Mouse (Mus musculus): ENCODE measurements around the gene Pgrmc2. TPM values are rescaled to one million over a fixed set of nuclear protein-coding genes. Genes with fewer than 3 reads are reported as not detected.

The Pgrmc2 gene
- total and polyA plus RNA-seq, 3 experiments: 18.5 to 50.4 (median 31.6) TPM

DNA sequence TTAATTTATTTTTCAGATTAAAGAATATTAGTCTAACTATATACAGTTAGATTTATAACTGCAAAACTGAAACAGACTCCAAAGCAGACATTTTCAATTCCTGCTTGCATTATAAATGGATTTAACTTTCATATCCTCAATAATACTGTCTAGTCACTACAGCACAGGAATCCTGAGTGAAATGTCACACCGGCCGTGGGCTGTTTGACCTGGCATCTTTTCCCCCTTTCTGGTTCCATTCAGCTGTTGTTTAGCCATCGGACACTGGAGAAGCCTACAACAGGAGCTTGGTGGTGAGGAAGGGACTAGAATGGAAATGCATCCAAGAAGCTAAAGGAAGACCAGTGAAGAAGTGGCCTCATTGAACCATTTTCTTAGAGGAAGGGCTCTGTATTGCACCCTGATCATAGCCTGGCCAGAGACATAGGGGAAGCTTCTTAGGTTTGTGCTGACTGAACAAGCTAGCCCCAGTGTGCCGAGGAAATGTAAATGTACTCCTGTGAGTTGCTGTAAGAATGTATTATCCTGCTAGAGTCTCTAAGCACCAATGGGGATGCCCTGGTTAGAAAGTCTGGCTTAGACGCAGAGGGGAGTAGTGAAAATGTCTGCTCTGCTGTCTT lies 44.4 kb downstream of the Pgrmc2 start:
- dilution Hi-C loops (cut with MboI; ENCODE audit: extremely low pct_ligation_motif_present, extremely low pct_unique_long_range_greater_than_20kb, low sequenced_read_pairs): no loop called here
- H3K4me1 ChIP-seq (ENCODE audit: control insufficient read depth in 1 of 2, insufficient read depth in 2 of 2): 0 out of 4 replicates have a peak, but pooled peaks cover 0 to 3% of the 10 kb centered on the region in 2 experiments
- H3K4me2 ChIP-seq (ENCODE audit: insufficient read depth, low read depth, poor library complexity, severe bottlenecking): no peak overlapping the region
- in situ Hi-C loops (cut with MboI; ENCODE audit: low pct_ligation_motif_present, low pct_unique_long_range_greater_than_20kb, low sequenced_read_pairs): no loop called here
- H3K27me3 ChIP-seq (replicated peaks): no peaks in the 10 kb centered on the region
- H3K27ac ChIP-seq (ENCODE audit: insufficient read depth, low read depth): no peak overlapping the region
- H3K79me2 ChIP-seq (replicated peaks; ENCODE audit: control insufficient read depth, extremely low read depth, insufficient read depth, poor library complexity, severe bottlenecking): no peaks in the 10 kb centered on the region
- no peaks in the 10 kb centered on the region for H3K9me3 ChIP-seq (replicated peaks; ENCODE audit: low read length)
- H3K4me3 ChIP-seq (replicated peaks in 1 of 3; ENCODE audit: low read depth in 2 of 3, low read length in 2 of 3, poor library complexity in 1 of 3): no peak overlapping the region
- no peak overlapping the region for H3K9ac ChIP-seq (ENCODE audit: insufficient read depth, low read depth)
- TF ChIP-seq IRF4 (IDR thresholded peaks at IDR 0.05; ENCODE audit: low read depth, low read length): no peak
- no peak for TF ChIP-seq JUND (conservative IDR thresholded peaks at IDR 0.05; ENCODE audit: low read depth, low read length)
- no peak for TF ChIP-seq SIN3A (IDR thresholded peaks at IDR 0.05; ENCODE audit: low read length)
- TF ChIP-seq HCFC1 (IDR thresholded peaks at IDR 0.05; ENCODE audit: low read depth, low read length): no peak
- no peak for DNase-seq (ENCODE audit: extremely low read depth)
- no peaks in the 10 kb centered on the region for H3K36me3 ChIP-seq (replicated peaks in 1 of 2; ENCODE audit: control insufficient read depth in 1 of 2, insufficient read depth in 1 of 2, low read length in 1 of 2)

DNA sequence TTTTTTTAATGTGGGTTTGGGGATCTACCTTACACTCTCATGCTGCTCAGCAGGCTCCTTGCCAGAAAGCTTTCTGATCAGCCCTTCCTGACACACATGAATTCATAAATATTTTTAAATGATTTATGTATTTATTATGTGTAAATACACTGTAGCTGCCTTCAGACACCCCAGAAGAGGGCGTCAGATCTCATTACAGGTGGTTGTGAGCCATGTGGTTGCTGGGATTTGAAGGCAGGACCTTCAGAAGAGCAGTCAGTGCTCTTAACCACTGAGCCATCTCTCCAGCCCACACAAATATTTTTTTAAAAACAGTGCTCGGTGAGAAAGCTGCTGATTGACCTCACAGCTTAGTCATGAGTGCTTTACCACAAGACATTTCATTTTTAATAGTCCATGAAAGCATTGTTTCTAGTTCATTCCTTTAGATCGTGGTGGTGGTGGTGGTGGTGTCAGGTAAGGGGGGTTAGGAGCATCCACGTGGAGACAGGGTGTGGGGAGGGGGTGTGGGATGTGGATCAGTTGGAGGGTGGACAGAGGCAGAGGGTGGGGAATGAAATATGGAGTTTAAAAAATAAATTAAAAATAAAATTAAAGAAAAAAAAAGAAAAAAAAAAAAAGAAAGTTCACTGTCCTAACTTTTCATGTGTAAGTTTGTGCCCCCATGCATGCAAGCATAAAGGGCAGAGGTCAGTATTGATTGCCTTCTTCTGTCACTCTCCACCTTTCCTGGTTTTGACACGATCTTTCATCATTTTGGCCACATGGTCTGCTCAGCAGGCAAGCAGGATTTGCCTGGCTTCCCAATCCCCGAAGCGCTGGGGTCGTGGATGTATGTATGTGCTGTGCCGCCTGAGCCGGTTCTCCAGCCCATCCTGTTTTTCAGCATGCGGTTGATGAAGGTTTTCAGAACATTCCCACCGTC lies 51.3 kb downstream of the Pgrmc2 start:
- Histone ChIP-seq H3K9me3 (replicated peaks; ENCODE audit: low read length) (no peaks in the 10 kb centered on the region), H3K4me3 (replicated peaks in 1 of 3; ENCODE audit: low read depth in 2 of 3, low read length in 2 of 3, poor library complexity in 1 of 3) (no peak overlapping the region), H3K4me2 (ENCODE audit: insufficient read depth, low read depth, poor library complexity, severe bottlenecking) (no peak overlapping the region), H3K27ac (ENCODE audit: insufficient read depth, low read depth) (no peak overlapping the region), H3K9ac (ENCODE audit: insufficient read depth, low read depth) (no peak overlapping the region), H3K4me1 (ENCODE audit: control insufficient read depth in 1 of 2, insufficient read depth in 2 of 2) (no peaks in the 10 kb centered on the region; a peak in 1 of 4 replicates), H3K27me3 (replicated peaks) (no peaks in the 10 kb centered on the region), H3K79me2 (replicated peaks; ENCODE audit: control insufficient read depth, extremely low read depth, insufficient read depth, poor library complexity, severe bottlenecking) (no peaks in the 10 kb centered on the region), H3K36me3 (replicated peaks in 1 of 2; ENCODE audit: control insufficient read depth in 1 of 2, insufficient read depth in 1 of 2, low read length in 1 of 2) (no peaks in the 10 kb centered on the region)
- in situ Hi-C loops (cut with MboI; ENCODE audit: low pct_ligation_motif_present, low pct_unique_long_range_greater_than_20kb, low sequenced_read_pairs): no loop called here
- TF ChIP-seq ZKSCAN1 (IDR thresholded peaks at IDR 0.05; ENCODE audit: borderline replicate concordance, low read depth, low read length): no peak
- TF ChIP-seq ZNF384 (IDR thresholded peaks at IDR 0.05; ENCODE audit: low read depth, low read length): no peak
- TF ChIP-seq TCF12 (IDR thresholded peaks at IDR 0.05; ENCODE audit: low read depth, low read length): no peak
- TF ChIP-seq GABPA (IDR thresholded peaks at IDR 0.05; ENCODE audit: insufficient replicate concordance, low read depth, low read length): no peak
- no peak for TF ChIP-seq CHD1 (IDR thresholded peaks at IDR 0.05; ENCODE audit: low read depth, low read length)
- no peak for DNase-seq (ENCODE audit: extremely low read depth)
- dilution Hi-C loops (cut with MboI; ENCODE audit: extremely low pct_ligation_motif_present, extremely low pct_unique_long_range_greater_than_20kb, low sequenced_read_pairs): no loop called here

DNA sequence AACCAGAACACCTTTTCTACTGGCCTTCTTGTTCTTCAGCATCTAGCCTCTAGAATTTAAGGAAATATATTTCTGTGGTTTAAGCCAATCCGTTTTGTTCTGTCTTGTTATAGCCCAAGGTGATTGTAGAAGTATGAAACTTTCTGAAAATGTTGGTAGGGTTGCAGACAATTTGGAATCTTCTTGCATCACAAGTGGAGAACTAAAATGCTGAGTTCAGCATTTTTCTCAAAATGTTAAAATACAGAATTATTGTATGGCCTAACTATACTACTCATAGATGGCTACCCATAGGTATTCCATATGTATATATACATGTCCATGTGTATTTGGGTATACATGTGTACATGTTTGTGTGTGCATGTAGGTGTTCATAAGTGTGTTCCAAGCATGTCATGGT lies 52.1 kb downstream of the Pgrmc2 start:
- Histone ChIP-seq H3K36me3 (replicated peaks in 1 of 2; ENCODE audit: control insufficient read depth in 1 of 2, insufficient read depth in 1 of 2, low read length in 1 of 2) (no peaks in the 10 kb centered on the region), H3K9me3 (replicated peaks; ENCODE audit: low read length) (no peaks in the 10 kb centered on the region), H3K4me1 (ENCODE audit: control insufficient read depth in 1 of 2, insufficient read depth in 2 of 2) (no peaks in the 10 kb centered on the region; a peak in 1 of 4 replicates), H3K9ac (ENCODE audit: insufficient read depth, low read depth) (no peak overlapping the region), H3K4me3 (replicated peaks in 1 of 3; ENCODE audit: low read depth in 2 of 3, low read length in 2 of 3, poor library complexity in 1 of 3) (no peak overlapping the region), H3K4me2 (ENCODE audit: insufficient read depth, low read depth, poor library complexity, severe bottlenecking) (no peak overlapping the region), H3K27ac (ENCODE audit: insufficient read depth, low read depth) (no peak overlapping the region), H3K79me2 (replicated peaks; ENCODE audit: control insufficient read depth, extremely low read depth, insufficient read depth, poor library complexity, severe bottlenecking) (no peaks in the 10 kb centered on the region), H3K27me3 (replicated peaks) (no peaks in the 10 kb centered on the region)
- dilution Hi-C loops (cut with MboI; ENCODE audit: extremely low pct_ligation_motif_present, extremely low pct_unique_long_range_greater_than_20kb, low sequenced_read_pairs) (no loop called here), in situ Hi-C loops (cut with MboI; ENCODE audit: low pct_ligation_motif_present, low pct_unique_long_range_greater_than_20kb, low sequenced_read_pairs) (no loop called here)
- TF ChIP-seq ZNF384 (IDR thresholded peaks at IDR 0.05; ENCODE audit: low read depth, low read length) (no peak), MAFK (IDR thresholded peaks at IDR 0.05; ENCODE audit: insufficient replicate concordance, low read length) (peak; percentile 97), ZKSCAN1 (IDR thresholded peaks at IDR 0.05; ENCODE audit: borderline replicate concordance, low read depth, low read length) (no peak)
- DNase-seq (ENCODE audit: extremely low read depth): no peak
